Mouse (Mus musculus): Measurements from ENCODE around the gene Scarf1. TPM values are rescaled to one million over a fixed set of nuclear protein-coding genes. Genes with fewer than 3 reads are reported as not detected.

Gene Scarf1
- polyA plus RNA-seq (2012; rRNA removed) (8.5 and 11.2 TPM in 2 replicates), polyA plus RNA-seq (2014; fragmentation: Nextera tagmentation; extraction: Ambion mirVana) (5.4 and 6.0 TPM in 2 replicates)

GRCm38 (mm10) chr11:75513336-75513735 lies at the start of gene Scarf1:
TSS of gene Scarf1 (plus strand) at chr11:75513540.
- Histone ChIP-seq H3K4me2 (replicated peaks; ENCODE audit: low read depth, low read length, severe bottlenecking) (0 out of 2 replicates have a peak within 1 kb of the TSS, but pooled peaks have one; percentile 21), H3K27ac (replicated peaks; ENCODE audit: low read depth, low read length) (no peak within 1 kb of the TSS), H3K27me3 (ENCODE audit: control insufficient read depth, insufficient read depth, low read length) (no peaks in the 10 kb centered on the region), H3K4me3 (replicated peaks; ENCODE audit: low read length) (no peak within 1 kb of the TSS), H3K9me3 (ENCODE audit: control insufficient read depth, low read length) (no peaks in the 10 kb centered on the region), H3K4me1 (ENCODE audit: control insufficient read depth, insufficient read depth, low read length) (peaks cover 7% of the 10 kb centered on the region), H3K9ac (ENCODE audit: low read depth, low read length, severe bottlenecking) (0 out of 2 replicates have a peak within 1 kb of the TSS, but pooled peaks have one; percentile 25), H3K36me3 (ENCODE audit: control insufficient read depth, insufficient read depth, low read length) (peaks cover 15% of the 10 kb centered on the region)
- WGBS = 45% methylated on average over 8 of the region's 8 CpGs
- TF ChIP-seq POLR2A (IDR thresholded peaks at IDR 0.05; ENCODE audit: borderline replicate concordance, extremely low read depth, insufficient read depth, insufficient read length) = no peak
- DNase-seq (ENCODE audit: low spot score) = peak; percentile 19
- ATAC-seq (ENCODE audit: low FRiP score, low read depth) = no peak

GRCm38 (mm10) chr11:75463624-75464023 lies 49.7 kb upstream of the Scarf1 start:
- H3K4me1 ChIP-seq (ENCODE audit: control insufficient read depth, insufficient read depth, low read length) = peaks cover 33% of the 10 kb centered on the region
- DNase-seq (ENCODE audit: low spot score) (no peak), ATAC-seq (ENCODE audit: low FRiP score, low read depth) (no peak)
- WGBS = 65% methylated on average over 4 of the region's 4 CpGs
- H3K9me3 ChIP-seq (ENCODE audit: control insufficient read depth, low read length) = no peaks in the 10 kb centered on the region
- H3K27me3 ChIP-seq (ENCODE audit: control insufficient read depth, insufficient read depth, low read length) = no peaks in the 10 kb centered on the region
- H3K4me3 ChIP-seq (replicated peaks; ENCODE audit: low read length) = peak overlapping the region; percentile 75; the same call in 1 of the 2 replicates
- H3K27ac ChIP-seq (replicated peaks; ENCODE audit: low read depth, low read length) = no peak overlapping the region; the same call in 1 of the 2 replicates
- TF ChIP-seq POLR2A (IDR thresholded peaks at IDR 0.05; ENCODE audit: borderline replicate concordance, extremely low read depth, insufficient read depth, insufficient read length) = no peak
- peaks cover 13% of the 10 kb centered on the region for H3K36me3 ChIP-seq (ENCODE audit: control insufficient read depth, insufficient read depth, low read length)
- H3K4me2 ChIP-seq (replicated peaks; ENCODE audit: low read depth, low read length, severe bottlenecking) = peak overlapping the region; percentile 94; the same call in 1 of the 2 replicates
- H3K9ac ChIP-seq (ENCODE audit: low read depth, low read length, severe bottlenecking) = no peak overlapping the region

DNA sequence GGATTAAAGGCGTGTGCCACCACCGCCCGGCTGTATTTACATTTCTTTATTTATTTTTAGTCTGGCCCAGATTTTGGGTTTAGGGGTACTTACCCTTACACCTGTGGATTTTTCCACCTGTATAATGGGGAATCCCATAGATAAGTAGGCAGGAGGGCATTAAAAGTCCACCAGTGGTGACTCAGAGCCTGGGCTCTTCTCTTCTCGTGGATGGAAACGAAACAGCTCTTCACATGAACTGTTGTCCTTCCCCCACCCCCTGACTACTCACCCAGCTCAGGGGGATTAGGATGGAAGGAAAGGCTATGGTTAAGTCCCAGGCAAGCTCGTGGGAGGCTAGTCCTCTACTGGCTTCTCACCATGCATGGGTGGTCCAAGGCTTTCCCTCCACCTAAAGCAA lies 48.9 kb upstream of the Scarf1 start:
- DNase-seq (ENCODE audit: low spot score) (no peak), ATAC-seq (ENCODE audit: low FRiP score, low read depth) (no peak)
- Histone ChIP-seq H3K36me3 (ENCODE audit: control insufficient read depth, insufficient read depth, low read length) (peaks cover 13% of the 10 kb centered on the region), H3K4me3 (replicated peaks; ENCODE audit: low read length) (no peak overlapping the region), H3K27ac (replicated peaks; ENCODE audit: low read depth, low read length) (no peak overlapping the region), H3K9ac (ENCODE audit: low read depth, low read length, severe bottlenecking) (no peak overlapping the region), H3K9me3 (ENCODE audit: control insufficient read depth, low read length) (no peaks in the 10 kb centered on the region), H3K4me1 (ENCODE audit: control insufficient read depth, insufficient read depth, low read length) (peaks cover 33% of the 10 kb centered on the region), H3K4me2 (replicated peaks; ENCODE audit: low read depth, low read length, severe bottlenecking) (no peak overlapping the region), H3K27me3 (ENCODE audit: control insufficient read depth, insufficient read depth, low read length) (no peaks in the 10 kb centered on the region)
- 88% methylated on average over 6 of the region's 6 CpGs for WGBS
- TF ChIP-seq POLR2A (IDR thresholded peaks at IDR 0.05; ENCODE audit: borderline replicate concordance, extremely low read depth, insufficient read depth, insufficient read length) = no peak

GRCm38 (mm10) chr11:75465051-75465450 lies 48.3 kb upstream of the Scarf1 start:
- TF ChIP-seq POLR2A (IDR thresholded peaks at IDR 0.05; ENCODE audit: borderline replicate concordance, extremely low read depth, insufficient read depth, insufficient read length) = no peak
- Histone ChIP-seq H3K9ac (ENCODE audit: low read depth, low read length, severe bottlenecking) (no peak overlapping the region), H3K27ac (replicated peaks; ENCODE audit: low read depth, low read length) (no peak overlapping the region), H3K4me1 (ENCODE audit: control insufficient read depth, insufficient read depth, low read length) (peaks cover 27% of the 10 kb centered on the region), H3K9me3 (ENCODE audit: control insufficient read depth, low read length) (no peaks in the 10 kb centered on the region), H3K4me3 (replicated peaks; ENCODE audit: low read length) (no peak overlapping the region), H3K4me2 (replicated peaks; ENCODE audit: low read depth, low read length, severe bottlenecking) (no peak overlapping the region), H3K27me3 (ENCODE audit: control insufficient read depth, insufficient read depth, low read length) (no peaks in the 10 kb centered on the region), H3K36me3 (ENCODE audit: control insufficient read depth, insufficient read depth, low read length) (peaks cover 13% of the 10 kb centered on the region)
- ATAC-seq (ENCODE audit: low FRiP score, low read depth) = no peak
- DNase-seq (ENCODE audit: low spot score) = no peak
- 84% methylated on average over 6 of the region's 6 CpGs for WGBS

GRCm38 (mm10) chr11:75466731-75467505 lies 46.4 kb upstream of the Scarf1 start:
- Histone ChIP-seq H3K4me3 (replicated peaks; ENCODE audit: low read length) (no peak overlapping the region), H3K9me3 (ENCODE audit: control insufficient read depth, low read length) (no peaks in the 10 kb centered on the region), H3K9ac (ENCODE audit: low read depth, low read length, severe bottlenecking) (no peak overlapping the region), H3K36me3 (ENCODE audit: control insufficient read depth, insufficient read depth, low read length) (peaks cover 13% of the 10 kb centered on the region), H3K4me1 (ENCODE audit: control insufficient read depth, insufficient read depth, low read length) (peaks cover 22% of the 10 kb centered on the region), H3K27me3 (ENCODE audit: control insufficient read depth, insufficient read depth, low read length) (no peaks in the 10 kb centered on the region), H3K27ac (replicated peaks; ENCODE audit: low read depth, low read length) (no peak overlapping the region), H3K4me2 (replicated peaks; ENCODE audit: low read depth, low read length, severe bottlenecking) (no peak overlapping the region)
- no peak for DNase-seq (ENCODE audit: low spot score)
- TF ChIP-seq POLR2A (IDR thresholded peaks at IDR 0.05; ENCODE audit: borderline replicate concordance, extremely low read depth, insufficient read depth, insufficient read length) = no peak
- 96% methylated on average over 4 of the region's 4 CpGs for WGBS
- ATAC-seq (ENCODE audit: low FRiP score, low read depth) = no peak

All from limb, embryonic 14.5 days (tissue).